Mouse (Mus musculus) embryonic facial prominence, embryonic 15.5 days (tissue): ENCODE data around the gene Trip4. TPM values are rescaled to one million over a fixed set of nuclear protein-coding genes. Genes with fewer than 3 reads are reported as not detected.

Experiments used
- polyA plus RNA-seq: library from polyadenylated mRNA; unstranded; fragments of >200 nt; fragmentation: Nextera tagmentation; extraction: Ambion mirVana; gene quantifications from 2 replicates; pipeline ENCODE4 v1.2.1, GENCODE M21; 2015

Trip4 gene
- polyA plus RNA-seq, 1 experiment from 2014 or later: 38.1 TPM

Other genes with a start within 250 kb of the Trip4 start
- 304 and 311 TPM in 2 replicates for gene Oaz2, start 240.8 kb downstream of the Trip4 start, polyA plus RNA-seq
- gene Zfp609, start 81.2 kb downstream of the Trip4 start, polyA plus RNA-seq: 7.9 and 8.5 TPM in 2 replicates
- 135 and 145 TPM in 2 replicates for gene Pclaf, start 18.6 kb downstream of the Trip4 start, polyA plus RNA-seq
- 15.7 and 18.0 TPM in 2 replicates for gene Csnk1g1, start 130 bp upstream of the Trip4 start, polyA plus RNA-seq
- gene Ppib, start 151.4 kb upstream of the Trip4 start, polyA plus RNA-seq: 668 and 701 TPM in 2 replicates
- gene Snx22, start 160.9 kb upstream of the Trip4 start, polyA plus RNA-seq: 5.3 and 6.0 TPM in 2 replicates
- 127 and 130 TPM in 2 replicates for gene Snx1, start 217.8 kb upstream of the Trip4 start, polyA plus RNA-seq
- gene Ciao2a, start 217.8 kb upstream of the Trip4 start, polyA plus RNA-seq: 128 and 129 TPM in 2 replicates
- gene Dapk2, start 249.4 kb upstream of the Trip4 start, polyA plus RNA-seq: 17.1 and 18.0 TPM in 2 replicates